In the genomic region with DNA sequence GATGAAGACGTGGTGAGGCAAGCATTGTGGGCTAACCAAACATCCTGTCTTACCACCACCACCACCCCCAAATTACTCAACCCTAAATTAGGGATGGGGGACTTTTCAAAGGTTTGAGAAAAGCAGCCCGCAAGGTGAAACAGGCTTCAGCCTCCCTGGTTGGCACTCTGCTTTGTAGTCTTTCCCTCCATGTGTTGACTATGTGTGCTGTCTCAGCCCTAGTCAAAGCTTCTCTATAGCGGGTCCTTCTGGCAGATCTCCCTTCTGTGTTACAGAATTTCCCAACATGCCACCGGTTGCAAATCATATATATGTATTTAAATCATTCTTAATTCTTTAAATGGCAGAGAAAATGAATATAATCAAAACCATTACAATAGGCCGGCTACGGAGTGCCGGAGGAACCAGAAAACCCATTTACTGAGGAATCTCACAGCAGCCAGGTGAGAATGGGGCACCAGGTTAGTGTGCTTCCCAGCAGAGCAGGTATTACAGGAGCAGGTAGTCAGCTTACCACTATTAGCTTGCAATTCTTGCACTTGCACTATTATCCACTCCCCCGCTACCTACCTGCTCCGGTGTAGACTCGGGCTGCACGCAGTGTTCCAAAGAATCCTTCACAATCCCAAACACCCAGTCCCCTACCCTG, we compare ENCODE assay signal across 8 mouse cellular contexts. TPM values are rescaled to one million over a fixed set of nuclear protein-coding genes. Genes with fewer than 3 reads are reported as not detected.
DNase-seq lines count a peak whose midpoint lies in the region; ATAC-seq lines count a peak whose summit lies in the region.

No protein-coding gene starts in this region.

- peak overlapping the region; percentile 66 for H3K4me3 ChIP-seq in lung, embryonic 16.5 days (ENCODE audit: low read length)
- peak overlapping the region; percentile 61 for H3K4me3 ChIP-seq in embryonic facial prominence, embryonic 15.5 days (replicated peaks)
- H3K4me3 ChIP-seq in neural tube, embryonic 13.5 days, result peak overlapping the region; percentile 65

- H3K27me3 ChIP-seq in lung, embryonic 16.5 days (ENCODE audit: control insufficient read depth, insufficient read depth, low read depth, low read length), result no peaks in the 10 kb centered on the region
- no peaks in the 10 kb centered on the region for H3K27me3 ChIP-seq in embryonic facial prominence, embryonic 15.5 days
- 0 out of 2 replicates have a peak, but pooled peaks cover 4% of the 10 kb centered on the region for H3K27me3 ChIP-seq in neural tube, embryonic 13.5 days

- DNase-seq in lung, postnatal 4 days, result no peak
- DNase-seq in induced T-regulatory cell, adult 2 months (ENCODE audit: low read depth), result peak; percentile 16
- no peak for DNase-seq in layer of hippocampus, postnatal 36 days
- no peak for DNase-seq in ovary, postnatal 14 days (ENCODE audit: low spot score)
- DNase-seq in layer of hippocampus, adult 9-10 months (ENCODE audit: low spot score), result no peak

- H3K9me3 ChIP-seq in lung, embryonic 16.5 days (ENCODE audit: control insufficient read depth, low read length), result no peaks in the 10 kb centered on the region
- H3K9me3 ChIP-seq in embryonic facial prominence, embryonic 15.5 days (replicated peaks), result no peaks in the 10 kb centered on the region
- H3K9me3 ChIP-seq in neural tube, embryonic 13.5 days, result no peaks in the 10 kb centered on the region

- 26% methylated on average over 11 of the region's 11 CpGs for WGBS in lung, embryonic 16.5 days
- WGBS in embryonic facial prominence, embryonic 15.5 days, result 20% methylated on average over 11 of the region's 11 CpGs
- WGBS in neural tube, embryonic 13.5 days, result 34% methylated on average over 11 of the region's 11 CpGs

- no peak overlapping the region for H3K27ac ChIP-seq in lung, embryonic 16.5 days (ENCODE audit: low read length)
- no peak overlapping the region for H3K27ac ChIP-seq in embryonic facial prominence, embryonic 15.5 days (replicated peaks)
- no peak overlapping the region for H3K27ac ChIP-seq in neural tube, embryonic 13.5 days (replicated peaks)

- no peaks in the 10 kb centered on the region for H3K4me1 ChIP-seq in lung, embryonic 16.5 days (replicated peaks; ENCODE audit: control insufficient read depth, insufficient read depth, low read length)
- no peaks in the 10 kb centered on the region for H3K4me1 ChIP-seq in embryonic facial prominence, embryonic 15.5 days
- H3K4me1 ChIP-seq in neural tube, embryonic 13.5 days (replicated peaks), result peaks cover 7% of the 10 kb centered on the region

- peak; percentile 61 for ATAC-seq in lung, embryonic 16.5 days (ENCODE audit: low read depth)
- no peak; the same call in 1 of the 2 replicates for ATAC-seq in embryonic facial prominence, embryonic 15.5 days (ENCODE audit: insufficient number of reproducible peaks, low FRiP score, low TSS enrichment, low read depth)
- peak; percentile 56; the same call in 1 of the 2 replicates for ATAC-seq in neural tube, embryonic 13.5 days (ENCODE audit: low read depth)

- peak overlapping the region; percentile 75 for H3K4me2 ChIP-seq in lung, embryonic 16.5 days (ENCODE audit: low read depth, low read length)
- peak overlapping the region; percentile 86 for H3K4me2 ChIP-seq in embryonic facial prominence, embryonic 15.5 days (replicated peaks)
- peak overlapping the region; percentile 92 for H3K4me2 ChIP-seq in neural tube, embryonic 13.5 days

- H3K9ac ChIP-seq in lung, embryonic 16.5 days (ENCODE audit: low read length), result peak overlapping the region; percentile 64
- H3K9ac ChIP-seq in embryonic facial prominence, embryonic 15.5 days, result peak overlapping the region; percentile 31; the same call in 1 of the 2 replicates
- H3K9ac ChIP-seq in neural tube, embryonic 13.5 days, result peak overlapping the region; percentile 72

- no peaks in the 10 kb centered on the region for H3K36me3 ChIP-seq in lung, embryonic 16.5 days (ENCODE audit: control insufficient read depth, insufficient read depth, low read length)
- no peaks in the 10 kb centered on the region for H3K36me3 ChIP-seq in embryonic facial prominence, embryonic 15.5 days
- H3K36me3 ChIP-seq in neural tube, embryonic 13.5 days, result no peaks in the 10 kb centered on the region

RNA-seq across cellular contexts. Expression of gene Zfp459, which starts 0.5 kb away (rescaled TPM):
- 1.2 and 1.3 TPM in 2 replicates for polyA plus RNA-seq in lung, embryonic 16.5 days (2015; fragmentation: Nextera tagmentation; extraction: Ambion mirVana)
- 1.2 and 1.6 TPM in 2 replicates for polyA plus RNA-seq in embryonic facial prominence, embryonic 15.5 days (2015; fragmentation: Nextera tagmentation; extraction: Ambion mirVana)
- 0.73 and 0.91 TPM in 2 replicates for polyA plus RNA-seq in neural tube, embryonic 13.5 days (2015; fragmentation: Nextera tagmentation; extraction: Ambion mirVana)
- 1 to 10 TPM; 2.5 to 2.9 TPM for total RNA-seq in layer of hippocampus, postnatal 36 days (2021)

RNA-seq across cellular contexts. Expression of gene Zfp429, which starts 21.1 kb away (rescaled TPM):
- 8.5 and 8.7 TPM in 2 replicates for polyA plus RNA-seq in lung, embryonic 16.5 days (2015; fragmentation: Nextera tagmentation; extraction: Ambion mirVana)
- polyA plus RNA-seq in embryonic facial prominence, embryonic 15.5 days (2015; fragmentation: Nextera tagmentation; extraction: Ambion mirVana), result 6.1 and 7.2 TPM in 2 replicates
- 3.8 and 4.2 TPM in 2 replicates for polyA plus RNA-seq in neural tube, embryonic 13.5 days (2015; fragmentation: Nextera tagmentation; extraction: Ambion mirVana)
- 1 to 10 TPM; 2.4 TPM for total RNA-seq in layer of hippocampus, postnatal 36 days (2021)

RNA-seq across cellular contexts. Expression of gene Zfp874a, which starts 30.7 kb away (rescaled TPM):
- 10.8 and 12.0 TPM in 2 replicates for polyA plus RNA-seq in lung, embryonic 16.5 days (2015; fragmentation: Nextera tagmentation; extraction: Ambion mirVana)
- polyA plus RNA-seq in embryonic facial prominence, embryonic 15.5 days (2015; fragmentation: Nextera tagmentation; extraction: Ambion mirVana), result 10.1 and 10.7 TPM in 2 replicates
- polyA plus RNA-seq in neural tube, embryonic 13.5 days (2015; fragmentation: Nextera tagmentation; extraction: Ambion mirVana), result 5.6 and 6.5 TPM in 2 replicates
- 10 to 100 TPM; 14.3 to 15.7 TPM for total RNA-seq in layer of hippocampus, postnatal 36 days (2021)

RNA-seq across cellular contexts. Expression of gene Zfp456, which starts 45.1 kb away (rescaled TPM):
- 1.6 and 2.0 TPM in 2 replicates for polyA plus RNA-seq in lung, embryonic 16.5 days (2015; fragmentation: Nextera tagmentation; extraction: Ambion mirVana)
- polyA plus RNA-seq in embryonic facial prominence, embryonic 15.5 days (2015; fragmentation: Nextera tagmentation; extraction: Ambion mirVana), result 1.7 and 1.8 TPM in 2 replicates
- 1.3 and 1.5 TPM in 2 replicates for polyA plus RNA-seq in neural tube, embryonic 13.5 days (2015; fragmentation: Nextera tagmentation; extraction: Ambion mirVana)
- under 1 TPM; 0.77 to 0.88 TPM for total RNA-seq in layer of hippocampus, postnatal 36 days (2021)

RNA-seq across cellular contexts. Expression of gene Gm28041, which starts 45.1 kb away (rescaled TPM):
- 0.35 and 1.0 TPM in 2 replicates for polyA plus RNA-seq in lung, embryonic 16.5 days (2015; fragmentation: Nextera tagmentation; extraction: Ambion mirVana)
- polyA plus RNA-seq in embryonic facial prominence, embryonic 15.5 days (2015; fragmentation: Nextera tagmentation; extraction: Ambion mirVana), result 0.41 TPM in 1 of 2 replicates, not detected in the other
- 0.58 TPM in 1 of 2 replicates, not detected in the other for polyA plus RNA-seq in neural tube, embryonic 13.5 days (2015; fragmentation: Nextera tagmentation; extraction: Ambion mirVana)
- total RNA-seq in layer of hippocampus, postnatal 36 days (2021), result under 1 TPM; 0.50 to 0.56 TPM
